Mouse (Mus musculus): ENCODE results near the gene Acbd7. TPM values are rescaled to one million over a fixed set of nuclear protein-coding genes. Genes with fewer than 3 reads are reported as not detected.

Gene Acbd7
- polyA plus RNA-seq, 1 experiment from 2014 or later, result 2.3 TPM

DNA sequence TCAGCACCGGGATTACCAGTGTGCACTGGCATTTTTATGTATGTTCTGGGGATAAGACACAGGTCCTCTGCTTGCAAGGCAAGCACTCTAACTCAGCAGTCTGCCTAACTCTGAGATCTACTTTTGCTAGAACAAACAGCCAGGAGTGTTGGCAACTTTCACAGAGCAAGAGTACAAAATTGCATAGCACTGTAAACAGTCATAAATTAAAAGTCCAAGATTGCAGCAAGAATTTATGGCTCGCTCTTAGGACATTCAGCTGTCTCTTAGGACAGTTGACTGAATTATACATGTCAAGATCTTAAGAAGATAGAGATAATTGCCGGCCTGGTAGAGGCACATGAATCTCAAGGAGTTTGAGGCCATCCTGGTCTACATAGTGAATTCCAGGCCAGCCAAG lies 20.3 kb downstream of the Acbd7 start:
- 61% methylated on average over 3 of the region's 3 CpGs for WGBS
- no peaks in the 10 kb centered on the region; the same call in 1 of the 2 replicates for H3K9me3 ChIP-seq (ENCODE audit: control insufficient read depth, low read length)
- H3K4me2 ChIP-seq (ENCODE audit: low read depth, low read length), result no peak overlapping the region
- H3K4me1 ChIP-seq (replicated peaks; ENCODE audit: control insufficient read depth, insufficient read depth, low read length), result no peaks in the 10 kb centered on the region
- no peak overlapping the region for H3K27ac ChIP-seq (ENCODE audit: low read length)
- H3K36me3 ChIP-seq (ENCODE audit: control insufficient read depth, insufficient read depth, low read length), result no peaks in the 10 kb centered on the region
- no peak for ATAC-seq (ENCODE audit: low read depth)
- no peaks in the 10 kb centered on the region for H3K27me3 ChIP-seq (ENCODE audit: control insufficient read depth, insufficient read depth, low read depth, low read length)
- H3K9ac ChIP-seq (ENCODE audit: low read length), result no peak overlapping the region
- H3K4me3 ChIP-seq (ENCODE audit: low read length), result no peak overlapping the region

DNA sequence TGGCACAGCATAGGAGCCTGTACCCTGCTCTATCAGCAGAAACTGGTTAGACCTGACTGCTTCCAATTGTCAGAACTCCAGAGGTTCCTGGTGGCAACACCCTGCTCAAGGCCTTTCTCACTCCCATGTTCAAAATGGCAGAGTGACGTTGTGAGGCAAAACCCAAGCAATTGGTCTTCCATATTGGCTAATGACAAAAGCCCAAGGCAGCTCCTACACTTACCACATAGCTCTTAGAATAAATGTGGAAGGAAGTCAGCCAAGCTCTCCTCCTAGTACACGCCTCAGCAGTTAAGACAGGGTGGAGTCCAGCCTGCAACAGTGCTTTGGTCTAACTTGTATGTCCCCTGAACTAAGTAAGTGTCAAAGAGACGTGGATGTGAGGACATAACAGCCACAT lies 21.9 kb downstream of the Acbd7 start:
- no peaks in the 10 kb centered on the region for H3K9me3 ChIP-seq (ENCODE audit: control insufficient read depth, low read length)
- H3K27ac ChIP-seq (ENCODE audit: low read length), result no peak overlapping the region
- H3K4me2 ChIP-seq (ENCODE audit: low read depth, low read length), result no peak overlapping the region
- ATAC-seq (ENCODE audit: low read depth), result no peak
- no peaks in the 10 kb centered on the region for H3K27me3 ChIP-seq (ENCODE audit: control insufficient read depth, insufficient read depth, low read depth, low read length)
- no peak overlapping the region for H3K9ac ChIP-seq (ENCODE audit: low read length)
- no peaks in the 10 kb centered on the region for H3K36me3 ChIP-seq (ENCODE audit: control insufficient read depth, insufficient read depth, low read length)
- no peaks in the 10 kb centered on the region for H3K4me1 ChIP-seq (replicated peaks; ENCODE audit: control insufficient read depth, insufficient read depth, low read length)
- 75% methylated on average over 3 of the region's 3 CpGs for WGBS
- H3K4me3 ChIP-seq (ENCODE audit: low read length), result no peak overlapping the region

DNA sequence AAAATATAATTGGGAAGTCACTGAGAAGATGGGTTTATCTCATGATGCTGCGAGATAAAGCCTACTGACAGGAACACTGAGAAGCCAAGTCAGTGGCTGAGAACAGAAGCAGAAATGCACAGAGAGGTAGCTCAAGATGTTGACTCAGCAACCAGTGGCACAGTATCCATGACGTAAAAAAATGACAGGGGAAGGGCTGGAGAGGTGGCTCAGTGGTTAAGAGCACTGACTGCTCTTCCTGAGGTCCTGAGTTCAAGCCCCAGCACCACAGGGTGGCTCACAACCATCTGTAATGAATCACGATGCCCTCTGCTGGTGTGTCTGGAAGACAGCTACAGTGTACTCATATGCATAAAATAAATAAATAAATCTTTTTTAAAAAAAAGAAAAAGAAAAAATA lies 25.1 kb downstream of the Acbd7 start:
- Histone ChIP-seq H3K4me2 (ENCODE audit: low read depth, low read length) (no peak overlapping the region), H3K27me3 (ENCODE audit: control insufficient read depth, insufficient read depth, low read depth, low read length) (no peaks in the 10 kb centered on the region), H3K4me3 (ENCODE audit: low read length) (no peak overlapping the region), H3K9ac (ENCODE audit: low read length) (no peak overlapping the region), H3K27ac (ENCODE audit: low read length) (no peak overlapping the region), H3K4me1 (replicated peaks; ENCODE audit: control insufficient read depth, insufficient read depth, low read length) (no peaks in the 10 kb centered on the region), H3K9me3 (ENCODE audit: control insufficient read depth, low read length) (no peaks in the 10 kb centered on the region), H3K36me3 (ENCODE audit: control insufficient read depth, insufficient read depth, low read length) (no peaks in the 10 kb centered on the region)
- 65% methylated on average over 3 of the region's 3 CpGs for WGBS
- ATAC-seq (ENCODE audit: low read depth), result no peak

DNA sequence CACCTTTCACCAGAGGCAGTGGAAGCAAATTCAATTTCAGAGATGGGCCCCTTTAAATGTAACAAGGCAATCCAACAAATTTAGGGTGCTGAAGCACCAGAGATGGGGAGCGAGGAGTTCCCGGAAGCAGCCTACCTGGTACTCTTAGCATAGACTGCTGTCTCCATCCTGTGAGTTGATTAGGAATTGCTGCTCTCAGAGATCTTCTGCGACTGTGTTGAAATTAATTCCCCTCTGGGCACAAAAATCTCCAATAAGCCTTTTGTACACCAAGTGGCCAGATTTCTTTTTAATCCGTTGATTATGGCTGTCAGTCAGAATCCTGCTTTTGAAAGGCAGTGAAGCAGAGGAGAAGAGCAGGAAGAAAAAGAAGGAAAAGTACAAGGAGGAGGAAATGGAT lies 29.2 kb downstream of the Acbd7 start:
- H3K36me3 ChIP-seq (ENCODE audit: control insufficient read depth, insufficient read depth, low read length), result no peaks in the 10 kb centered on the region
- H3K9ac ChIP-seq (ENCODE audit: low read length), result no peak overlapping the region
- 61% methylated on average over 4 of the region's 4 CpGs for WGBS
- H3K9me3 ChIP-seq (ENCODE audit: control insufficient read depth, low read length), result no peaks in the 10 kb centered on the region
- H3K4me2 ChIP-seq (ENCODE audit: low read depth, low read length), result no peak overlapping the region
- no peaks in the 10 kb centered on the region for H3K4me1 ChIP-seq (replicated peaks; ENCODE audit: control insufficient read depth, insufficient read depth, low read length)
- H3K27me3 ChIP-seq (ENCODE audit: control insufficient read depth, insufficient read depth, low read depth, low read length), result no peaks in the 10 kb centered on the region
- no peak for ATAC-seq (ENCODE audit: low read depth)
- no peak overlapping the region for H3K4me3 ChIP-seq (ENCODE audit: low read length)
- no peak overlapping the region for H3K27ac ChIP-seq (ENCODE audit: low read length)

DNA sequence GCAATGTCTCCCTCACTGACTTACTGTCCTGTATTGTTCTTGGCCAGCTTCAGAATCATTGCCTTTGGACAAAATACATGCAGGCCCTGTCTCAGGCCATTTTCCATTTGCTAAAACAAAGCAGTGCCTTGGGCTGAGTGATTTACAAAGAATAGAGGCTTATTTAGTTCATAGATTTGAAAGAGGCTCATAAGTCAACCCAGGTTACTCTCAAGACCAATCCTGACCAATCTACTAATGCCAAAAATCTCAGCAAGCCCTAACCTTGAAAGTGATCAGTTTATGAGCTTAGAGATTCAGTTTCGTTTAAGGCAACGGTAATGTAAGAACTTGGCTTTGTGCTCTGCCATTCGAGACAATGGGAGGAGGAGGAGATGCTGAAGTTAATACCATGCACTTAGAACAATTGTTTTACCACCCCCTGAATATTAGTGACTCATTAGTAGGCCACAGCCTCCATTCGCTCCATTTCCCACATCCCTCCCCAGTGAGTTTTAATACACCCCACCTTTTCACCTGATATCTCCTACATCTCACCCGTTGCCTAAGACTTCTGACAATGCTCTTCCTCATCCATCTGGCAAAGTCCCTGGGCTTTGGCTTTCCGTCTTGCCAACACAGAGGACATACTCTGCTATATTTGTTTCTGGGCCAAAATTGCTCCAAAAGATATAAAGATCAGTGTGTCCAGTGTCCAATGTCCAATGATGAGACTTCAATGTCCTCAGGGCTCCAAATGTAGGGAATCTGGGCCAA lies 51.3 kb downstream of the Acbd7 start:
- H3K4me2 ChIP-seq (ENCODE audit: low read depth, low read length), result no peak overlapping the region
- no peak for ATAC-seq (ENCODE audit: low read depth)
- no peak overlapping the region for H3K9ac ChIP-seq (ENCODE audit: low read length)
- H3K4me3 ChIP-seq (ENCODE audit: low read length), result no peak overlapping the region
- no peaks in the 10 kb centered on the region for H3K27me3 ChIP-seq (ENCODE audit: control insufficient read depth, insufficient read depth, low read depth, low read length)
- no peaks in the 10 kb centered on the region for H3K4me1 ChIP-seq (replicated peaks; ENCODE audit: control insufficient read depth, insufficient read depth, low read length)
- H3K9me3 ChIP-seq (ENCODE audit: control insufficient read depth, low read length), result no peaks in the 10 kb centered on the region
- no peaks in the 10 kb centered on the region for H3K36me3 ChIP-seq (ENCODE audit: control insufficient read depth, insufficient read depth, low read length)
- no peak overlapping the region for H3K27ac ChIP-seq (ENCODE audit: low read length)
- WGBS, result 71% methylated on average over 6 of the region's 6 CpGs

Other genes starting within 250 kb of the Acbd7 start
- 49.7 and 54.6 TPM in 2 replicates for gene Fam171a1, start 221.9 kb upstream of the Acbd7 start, polyA plus RNA-seq (2015; fragmentation: Nextera tagmentation; extraction: Ambion mirVana)
- gene Nmt2, start 52.0 kb upstream of the Acbd7 start, polyA plus RNA-seq (2015; fragmentation: Nextera tagmentation; extraction: Ambion mirVana), result 38.8 and 42.5 TPM in 2 replicates
- gene Rpp38, start 3.5 kb upstream of the Acbd7 start, polyA plus RNA-seq (2015; fragmentation: Nextera tagmentation; extraction: Ambion mirVana), result 16.2 and 17.6 TPM in 2 replicates
- not detected in 2 replicates for gene Olah, start 61.0 kb downstream of the Acbd7 start, polyA plus RNA-seq (2015; fragmentation: Nextera tagmentation; extraction: Ambion mirVana)
- gene Meig1, start 86.5 kb downstream of the Acbd7 start, polyA plus RNA-seq (2015; fragmentation: Nextera tagmentation; extraction: Ambion mirVana), result 30.4 and 34.8 TPM in 2 replicates
- 6.6 and 7.3 TPM in 2 replicates for gene Dclre1c, start 88.0 kb downstream of the Acbd7 start, polyA plus RNA-seq (2015; fragmentation: Nextera tagmentation; extraction: Ambion mirVana)
- gene Suv39h2, start 138.9 kb downstream of the Acbd7 start, polyA plus RNA-seq (2015; fragmentation: Nextera tagmentation; extraction: Ambion mirVana), result 10.8 and 13.5 TPM in 2 replicates
- gene Gm45902, start 176.6 kb downstream of the Acbd7 start, polyA plus RNA-seq (2015; fragmentation: Nextera tagmentation; extraction: Ambion mirVana), result 5.1 and 5.2 TPM in 2 replicates
- gene Hspa14, start 176.6 kb downstream of the Acbd7 start, polyA plus RNA-seq (2015; fragmentation: Nextera tagmentation; extraction: Ambion mirVana), result 98.6 and 107 TPM in 2 replicates
- gene Cdnf, start 176.9 kb downstream of the Acbd7 start, polyA plus RNA-seq (2015; fragmentation: Nextera tagmentation; extraction: Ambion mirVana), result 0.18 and 0.25 TPM in 2 replicates
- 29.7 and 33.3 TPM in 2 replicates for gene Fam107b, start 234.3 kb downstream of the Acbd7 start, polyA plus RNA-seq (2015; fragmentation: Nextera tagmentation; extraction: Ambion mirVana)